Mouse (Mus musculus): ENCODE results near the gene Fancg.

DNA sequence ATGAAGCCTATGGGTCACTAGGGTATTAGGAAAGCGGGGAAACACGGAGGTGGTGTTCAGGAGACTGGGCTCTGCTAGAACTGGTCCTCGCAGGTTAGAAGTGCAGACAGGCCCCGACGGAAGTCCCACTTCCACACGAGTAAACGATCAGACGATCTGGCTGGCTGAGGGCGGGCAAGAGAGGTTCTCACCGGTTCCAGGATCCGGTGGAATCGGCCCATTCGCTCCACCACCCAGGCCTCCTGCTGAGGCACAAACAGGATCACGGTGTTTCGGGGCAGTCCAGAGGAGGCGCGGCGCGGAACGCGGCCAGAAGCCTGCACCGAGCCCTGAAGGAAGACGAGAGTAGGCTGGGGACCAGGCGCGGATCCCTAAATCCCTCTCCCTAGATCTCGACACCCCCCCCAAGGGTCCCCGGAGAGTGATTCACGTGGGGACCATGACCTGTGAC lies 20.5 kb upstream of the Fancg start:
- TF ChIP-seq CHD1 (IDR thresholded peaks at IDR 0.05; ENCODE audit: low read depth, low read length) = no peak
- no peak; the same call in 1 of the 2 replicates for TF ChIP-seq POLR2AphosphoS2 (IDR thresholded peaks at IDR 0.05; ENCODE audit: low read length)
- no peak for TF ChIP-seq CTCF (IDR thresholded peaks at IDR 0.05 in 2 of 3, conservative IDR thresholded peaks at IDR 0.05 in 1 of 3; ENCODE audit: control insufficient read depth in 1 of 3, insufficient read depth in 1 of 3, low read depth in 2 of 3, low read length in 3 of 3, poor library complexity in 1 of 3, severe bottlenecking in 1 of 3)
- TF ChIP-seq BHLHE40 (IDR thresholded peaks at IDR 0.05; ENCODE audit: borderline replicate concordance, low read depth, low read length) = no peak
- TF ChIP-seq POLR2A (IDR thresholded peaks at IDR 0.05; ENCODE audit: control insufficient read depth in 1 of 2, insufficient read depth in 1 of 2, low read depth in 1 of 2, low read length in 2 of 2, poor library complexity in 1 of 2) = no peak
- TF ChIP-seq MEF2A (IDR thresholded peaks at IDR 0.05; ENCODE audit: extremely low read depth, insufficient replicate concordance, low read depth, low read length, poor library complexity, severe bottlenecking) = no peak
